Mouse (Mus musculus): Measurements from ENCODE around the gene Taar7b. TPM values are rescaled to one million over a fixed set of nuclear protein-coding genes. Genes with fewer than 3 reads are reported as not detected.

The Taar7b gene
- polyA plus RNA-seq, 1 experiment = not detected

DNA sequence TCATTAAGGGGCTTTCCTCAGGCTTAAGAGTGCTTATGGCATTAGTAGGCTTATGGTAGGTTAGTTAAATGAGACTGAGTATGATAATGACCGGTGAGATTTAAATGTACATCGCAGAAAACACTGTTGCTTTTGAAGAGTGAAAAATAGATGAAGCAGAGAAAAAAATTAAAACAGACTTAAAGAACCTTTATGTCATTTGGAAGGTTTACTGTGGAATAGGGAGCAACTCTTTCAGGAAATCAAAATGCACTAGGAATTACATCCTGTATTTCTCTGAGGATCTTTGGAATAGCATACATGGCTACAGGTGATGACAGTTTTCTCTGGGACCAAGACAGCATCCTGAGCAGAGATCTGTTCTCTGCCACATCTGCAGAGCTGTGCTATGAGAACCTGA lies 37.6 kb downstream of the Taar7b start, which contains the start of gene Taar7e:
Taar7e (plus strand) TSS at position 301 of the 400 bp plus-strand sequence.
- TF ChIP-seq GATA1 (IDR thresholded peaks at IDR 0.05; ENCODE audit: low read length) (no peak), TAL1 (IDR thresholded peaks at IDR 0.05; ENCODE audit: low read length) (no peak)
- H3K4me3 ChIP-seq (replicated peaks) = no peak within 1 kb of the TSS
- no peaks in the 10 kb centered on the region for H3K27me3 ChIP-seq (ENCODE audit: control insufficient read depth)
- no peaks in the 10 kb centered on the region for H3K36me3 ChIP-seq (ENCODE audit: control insufficient read depth)
- H3K4me1 ChIP-seq (ENCODE audit: control insufficient read depth) = peaks cover 22% of the 10 kb centered on the region
- H3K9me3 ChIP-seq (ENCODE audit: control insufficient read depth, low read length) = no peaks in the 10 kb centered on the region

DNA sequence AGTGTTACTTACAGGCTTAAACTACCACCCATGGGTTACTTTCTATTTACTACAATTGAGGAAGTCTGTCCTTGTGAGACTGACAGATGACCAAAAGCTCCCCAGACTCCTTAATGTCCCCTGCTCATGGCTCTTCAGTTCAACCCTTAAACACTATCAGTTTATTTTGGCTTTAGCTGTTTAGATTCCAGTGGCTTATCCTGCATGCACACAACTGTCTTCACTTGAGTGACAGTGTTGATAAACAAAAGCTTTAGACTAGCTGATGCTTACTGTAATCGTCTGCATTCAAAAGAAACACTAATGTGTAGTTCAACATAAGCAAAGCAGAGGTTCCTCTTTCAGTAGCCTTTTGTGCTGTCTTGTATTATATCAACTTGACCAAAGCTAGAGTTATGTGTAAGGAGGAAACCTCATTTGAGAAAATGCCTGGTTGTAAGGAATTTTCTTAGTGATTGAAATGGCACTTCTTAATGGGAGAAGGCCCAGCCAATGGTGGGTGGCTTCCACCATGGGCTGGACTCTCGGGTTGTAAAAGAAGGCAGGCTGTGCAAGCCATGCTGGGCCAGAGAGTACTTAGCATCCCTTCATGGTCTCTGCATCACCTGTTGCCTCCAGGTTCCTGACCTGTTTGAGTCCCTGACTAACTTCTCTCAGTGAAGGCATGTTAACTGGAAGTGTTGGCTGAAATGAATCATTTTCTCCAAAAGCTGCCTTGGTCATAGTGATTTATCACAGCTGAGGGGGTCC lies 40.6 kb downstream of the Taar7b start:
- Histone ChIP-seq H3K9me3 (ENCODE audit: control insufficient read depth, low read length) (no peaks in the 10 kb centered on the region), H3K36me3 (ENCODE audit: control insufficient read depth) (no peaks in the 10 kb centered on the region), H3K4me1 (ENCODE audit: control insufficient read depth) (peaks cover 22% of the 10 kb centered on the region), H3K4me3 (replicated peaks) (no peak overlapping the region), H3K27me3 (ENCODE audit: control insufficient read depth) (no peaks in the 10 kb centered on the region)
- TF ChIP-seq GATA1 (IDR thresholded peaks at IDR 0.05; ENCODE audit: low read length) (no peak), TAL1 (IDR thresholded peaks at IDR 0.05; ENCODE audit: low read length) (no peak)

DNA sequence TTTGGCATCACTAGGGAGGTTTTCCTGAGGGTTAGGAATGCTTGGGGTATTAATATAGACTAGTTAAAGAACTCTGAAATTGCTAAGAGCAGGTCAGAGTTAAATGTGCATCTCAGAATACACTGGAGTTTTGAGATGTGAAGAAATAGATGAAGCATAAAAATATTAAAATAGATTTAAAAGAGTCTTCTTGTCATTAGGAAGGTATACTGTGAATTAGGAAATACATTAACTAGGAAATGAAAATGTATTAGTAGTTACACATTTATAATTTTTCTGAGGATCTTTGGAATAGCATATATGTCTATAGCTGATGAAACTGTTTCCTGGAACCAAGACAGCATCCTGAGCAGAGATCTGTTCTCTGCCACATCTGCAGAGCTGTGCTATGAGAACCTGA lies 49.5 kb downstream of the Taar7b start, which contains the start of gene Taar7f:
Taar7f (plus strand) TSS at position 301 of the 400 bp plus-strand sequence.
- H3K9me3 ChIP-seq (ENCODE audit: control insufficient read depth, low read length) = no peaks in the 10 kb centered on the region
- no peak within 1 kb of the TSS for H3K4me3 ChIP-seq (replicated peaks)
- H3K36me3 ChIP-seq (ENCODE audit: control insufficient read depth) = no peaks in the 10 kb centered on the region
- H3K4me1 ChIP-seq (ENCODE audit: control insufficient read depth) = peaks cover 4% of the 10 kb centered on the region
- no peaks in the 10 kb centered on the region for H3K27me3 ChIP-seq (ENCODE audit: control insufficient read depth)
- TF ChIP-seq TAL1 (IDR thresholded peaks at IDR 0.05; ENCODE audit: low read length) = no peak
- TF ChIP-seq GATA1 (IDR thresholded peaks at IDR 0.05; ENCODE audit: low read length) = no peak

Other genes with a start within 250 kb of the Taar7b start
- gene Rps12, start 212.7 kb upstream of the Taar7b start, polyA plus RNA-seq (2012) = 115 and 164 TPM in 2 replicates
- gene Slc18b1, start 203.0 kb upstream of the Taar7b start, polyA plus RNA-seq (2012) = 0.02 and 0.03 TPM in 2 replicates
- gene Vnn3, start 148.5 kb upstream of the Taar7b start, polyA plus RNA-seq (2012) = not detected in 2 replicates
- gene Vnn1, start 105.3 kb upstream of the Taar7b start, polyA plus RNA-seq (2012) = not detected in 2 replicates
- not detected in 2 replicates for gene Taar1, start 79.6 kb upstream of the Taar7b start, polyA plus RNA-seq (2012)
- not detected in 2 replicates for gene Taar2, start 61.4 kb upstream of the Taar7b start, polyA plus RNA-seq (2012)
- gene Taar3, start 50.4 kb upstream of the Taar7b start, polyA plus RNA-seq (2012) = not detected in 2 replicates
- not detected in 2 replicates for gene Taar4, start 39.4 kb upstream of the Taar7b start, polyA plus RNA-seq (2012)
- gene Taar5, start 29.2 kb upstream of the Taar7b start, polyA plus RNA-seq (2012) = 0.03 TPM in 1 of 2 replicates, not detected in the other
- not detected in 2 replicates for gene Taar6, start 14.3 kb upstream of the Taar7b start, polyA plus RNA-seq (2012)
- not detected in 2 replicates for gene Taar7a, start 6.5 kb upstream of the Taar7b start, polyA plus RNA-seq (2012)
- gene Taar7d, start 27.3 kb downstream of the Taar7b start, polyA plus RNA-seq (2012) = not detected in 2 replicates
- not detected in 2 replicates for gene Taar7e, start 37.7 kb downstream of the Taar7b start, polyA plus RNA-seq (2012)
- not detected in 2 replicates for gene Taar7f, start 49.6 kb downstream of the Taar7b start, polyA plus RNA-seq (2012)
- not detected in 2 replicates for gene Taar8a, start 76.6 kb downstream of the Taar7b start, polyA plus RNA-seq (2012)
- gene Taar8b, start 92.4 kb downstream of the Taar7b start, polyA plus RNA-seq (2012) = not detected in 2 replicates
- not detected in 2 replicates for gene Taar8c, start 102.0 kb downstream of the Taar7b start, polyA plus RNA-seq (2012)
- gene Taar9, start 109.6 kb downstream of the Taar7b start, polyA plus RNA-seq (2012) = not detected in 2 replicates
- gene Stx7, start 149.4 kb downstream of the Taar7b start, polyA plus RNA-seq (2012) = 2.2 and 2.7 TPM in 2 replicates
- gene Moxd1, start 223.6 kb downstream of the Taar7b start, polyA plus RNA-seq (2012) = not detected in 2 replicates